Mouse (Mus musculus): Measurements from ENCODE around the gene 6030445D17Rik.

GRCm38 (mm10) chr4:136451564-136451963 is 10.5 kb upstream of the 6030445D17Rik start:
- TF ChIP-seq CTCF (IDR thresholded peaks at IDR 0.05; ENCODE audit: low read depth, low read length) = no peak
- TF ChIP-seq POLR2A (IDR thresholded peaks at IDR 0.05; ENCODE audit: extremely low read depth, insufficient read depth, low read length) = no peak
